20 mouse cellular contexts compared by ENCODE assay signal in genomic region chr4:86425581-86425980, GRCm38 (mm10).
DNase-seq lines count a peak whose midpoint lies in the region; ATAC-seq and TF ChIP-seq lines count a peak whose summit lies in the region.
"Had no signal": no experiment of that assay in that cellular context is flagged by ENCODE, and none has a peak within 500 bp of the region (broad histone marks: within the 10 kb centered on the region; RNA-seq: fewer than 3 reads in every experiment).

No protein-coding gene starts in this region.

- peak; percentile 64; the same call in 1 of the 2 replicates for ATAC-seq in heart, embryonic 14.5 days (ENCODE audit: insufficient number of reproducible peaks, insufficient read depth, low FRiP score, low read depth)
- peak; percentile 47; the same call in 1 of the 2 replicates for ATAC-seq in stomach, embryonic 16.5 days (ENCODE audit: insufficient read depth, low FRiP score)
- no peak for ATAC-seq in stomach, postnatal 0 days (ENCODE audit: low FRiP score, low TSS enrichment)

- peak; percentile 15 to 31 for DNase-seq in cerebellum, postnatal 25 days
- no peak for DNase-seq in cerebellum, adult 11-12 months
- no peak for DNase-seq in heart, adult 18-20 months
- DNase-seq in left cerebral cortex, postnatal 4 days = peak; percentile 80
- DNase-seq in left cerebral cortex, postnatal 25 days (ENCODE audit: low spot score in 2 of 2) = no peak
- DNase-seq in stomach, postnatal 0 days (ENCODE audit: low spot score) = no peak
- DNase-seq: adrenal gland, postnatal 14 days; gastrocnemius, postnatal 10 days; kidney, adult 8-10 months; kidney, postnatal 14 days; layer of hippocampus, postnatal 36 days; lung, postnatal 4 days; thymus, postnatal 25 days had no signal

- no peaks in the 10 kb centered on the region for H3K27me3 ChIP-seq in heart, embryonic 14.5 days (ENCODE audit: control insufficient read depth, insufficient read depth, low read length)
- no peaks in the 10 kb centered on the region for H3K27me3 ChIP-seq in stomach, embryonic 16.5 days (ENCODE audit: control insufficient read depth, insufficient read depth, low read length)
- H3K27me3 ChIP-seq in stomach, postnatal 0 days (ENCODE audit: control insufficient read depth, insufficient read depth, low read length) = no peaks in the 10 kb centered on the region
- H3K27me3 ChIP-seq: embryonic facial prominence, embryonic 13.5 days; limb, embryonic 15.5 days had no signal

- TF ChIP-seq CTCF in stomach, postnatal 0 days (IDR thresholded peaks at IDR 0.05; ENCODE audit: low read depth) = no peak

- intact Hi-C loops in left cerebral cortex, postnatal 4 days (cut with DNase I) = no loop called here
- intact Hi-C loops in left cerebral cortex, postnatal 25 days (cut with DNase I) = no loop called here

- no peak overlapping the region for H3K4me3 ChIP-seq in heart, embryonic 14.5 days (ENCODE audit: control insufficient read depth in 1 of 2, insufficient read depth in 1 of 2, low read depth in 1 of 2, low read length in 2 of 2)
- H3K4me3 ChIP-seq in stomach, embryonic 16.5 days (replicated peaks; ENCODE audit: low read length) = no peak overlapping the region
- no peak overlapping the region for H3K4me3 ChIP-seq in stomach, postnatal 0 days (ENCODE audit: low read depth, low read length)
- H3K4me3 ChIP-seq: embryonic facial prominence, embryonic 13.5 days; layer of hippocampus, adult 2 months; limb, embryonic 15.5 days had no signal

- no peak for TF ChIP-seq EP300 in stomach, postnatal 0 days (optimal IDR thresholded peaks at IDR 0.05)

- peaks cover 9 to 14% of the 10 kb centered on the region in 2 experiments for H3K4me1 ChIP-seq in heart, embryonic 14.5 days (ENCODE audit: control insufficient read depth in 2 of 2, insufficient read depth in 2 of 2, low read length in 2 of 2)
- H3K4me1 ChIP-seq in stomach, embryonic 16.5 days (ENCODE audit: control insufficient read depth, insufficient read depth, low read length) = 0 out of 2 replicates have a peak, but pooled peaks cover 3% of the 10 kb centered on the region
- no peaks in the 10 kb centered on the region for H3K4me1 ChIP-seq in stomach, postnatal 0 days (replicated peaks; ENCODE audit: control insufficient read depth, insufficient read depth)
- H3K4me1 ChIP-seq: limb, embryonic 15.5 days had no signal

- 49% methylated on average over 7 of the region's 7 CpGs for WGBS in heart, embryonic 14.5 days
- WGBS in stomach, embryonic 16.5 days = 65% methylated on average over 7 of the region's 7 CpGs
- 69% methylated on average over 7 of the region's 7 CpGs for WGBS in stomach, postnatal 0 days

- H3K36me3 ChIP-seq in heart, embryonic 14.5 days (ENCODE audit: control insufficient read depth, insufficient read depth, low read length) = no peaks in the 10 kb centered on the region
- H3K36me3 ChIP-seq in stomach, embryonic 16.5 days (ENCODE audit: control insufficient read depth, insufficient read depth, low read length) = no peaks in the 10 kb centered on the region
- no peaks in the 10 kb centered on the region for H3K36me3 ChIP-seq in stomach, postnatal 0 days (ENCODE audit: control insufficient read depth, insufficient read depth, low read length)
- H3K36me3 ChIP-seq: G1E had no signal

- 0 out of 4 replicates have a peak overlapping the region, but pooled peaks of 1 of the 2 experiments have one; percentile 20 for H3K27ac ChIP-seq in heart, embryonic 14.5 days (replicated peaks in 1 of 2; ENCODE audit: control insufficient read depth in 1 of 2, insufficient read depth in 1 of 2, low read depth in 2 of 2, low read length in 2 of 2)
- H3K27ac ChIP-seq in stomach, embryonic 16.5 days (ENCODE audit: low read length) = no peak overlapping the region
- no peak overlapping the region for H3K27ac ChIP-seq in stomach, postnatal 0 days (replicated peaks)
- H3K27ac ChIP-seq: embryonic facial prominence, embryonic 13.5 days; hindbrain, embryonic 14.5 days; layer of hippocampus, adult 2 months; limb, embryonic 15.5 days had no signal

- H3K9me3 ChIP-seq in heart, embryonic 14.5 days (ENCODE audit: control insufficient read depth, low read length) = no peaks in the 10 kb centered on the region
- no peaks in the 10 kb centered on the region for H3K9me3 ChIP-seq in stomach, embryonic 16.5 days (replicated peaks; ENCODE audit: control insufficient read depth, low read length)
- no peaks in the 10 kb centered on the region for H3K9me3 ChIP-seq in stomach, postnatal 0 days (ENCODE audit: control insufficient read depth, low read length)
- H3K9me3 ChIP-seq: embryonic facial prominence, embryonic 13.5 days; G1E; limb, embryonic 15.5 days had no signal

- H3K9ac ChIP-seq in heart, embryonic 14.5 days (ENCODE audit: low read length) = no peak overlapping the region
- H3K9ac ChIP-seq in stomach, embryonic 16.5 days (ENCODE audit: low read length) = no peak overlapping the region
- H3K9ac ChIP-seq in stomach, postnatal 0 days (ENCODE audit: low read length) = no peak overlapping the region
- H3K9ac ChIP-seq: embryonic facial prominence, embryonic 13.5 days; hindbrain, embryonic 14.5 days; limb, embryonic 15.5 days had no signal

- 0 out of 2 replicates have a peak overlapping the region, but pooled peaks have one; percentile 5 for H3K4me2 ChIP-seq in heart, embryonic 14.5 days (ENCODE audit: low read length)
- H3K4me2 ChIP-seq in stomach, embryonic 16.5 days (ENCODE audit: low read depth, low read length) = no peak overlapping the region
- H3K4me2 ChIP-seq in stomach, postnatal 0 days (replicated peaks; ENCODE audit: low read depth) = no peak overlapping the region
- H3K4me2 ChIP-seq: embryonic facial prominence, embryonic 13.5 days; hindbrain, embryonic 14.5 days; limb, embryonic 15.5 days had no signal

Comparison
In these comparisons a context has a peak if more than half of its experiments do, and no peak if none do; other contexts are left out.
1. DNase-seq: peak in cerebellum, postnatal 25 days (2 of 2) and left cerebral cortex, postnatal 4 days (single experiment); none in cerebellum, adult 11-12 months (single experiment), heart, adult 18-20 months (0 of 2), left cerebral cortex, postnatal 25 days (0 of 2) and stomach, postnatal 0 days (single experiment).